Mouse (Mus musculus) 3T3-L1 (cell line): ENCODE results near the gene Smg6.

ENCODE experiments used
- DNase-seq: peaks from one replicate; pipeline ENCODE4 v3.0.0-alpha.2; 2015; ENCODE audit warnings: low read depth, low spot score

The Smg6 gene

GRCm38 (mm10) chr11:75147106-75147845 lies 221.7 kb downstream of the Smg6 start:
- peak; percentile 97 for DNase-seq

- DNase-seq, result peak; percentile 74
Measured at GRCm38 (mm10) chr11:75147846-75148168, 222.2 kb downstream of the Smg6 start.

- DNase-seq, result no peak
Measured at GRCm38 (mm10) chr11:75148332-75149035, 222.9 kb downstream of the Smg6 start.

- DNase-seq, result no peak
Measured at GRCm38 (mm10) chr11:75150346-75150745, 224.7 kb downstream of the Smg6 start.

- no peak for DNase-seq
Measured at GRCm38 (mm10) chr11:75152603-75153557, 227.3 kb downstream of the Smg6 start.

- DNase-seq, result no peak
Measured at GRCm38 (mm10) chr11:75154053-75154585, 228.5 kb downstream of the Smg6 start.

- DNase-seq, result peak; percentile 25
Measured at GRCm38 (mm10) chr11:75155985-75156384, 230.4 kb downstream of the Smg6 start.

- no peak for DNase-seq
Measured at GRCm38 (mm10) chr11:75156416-75156815, 230.8 kb downstream of the Smg6 start.

GRCm38 (mm10) chr11:75157037-75157436 lies 231.4 kb downstream of the Smg6 start:
- peak; percentile 27 for DNase-seq

GRCm38 (mm10) chr11:75157901-75158300 lies 232.3 kb downstream of the Smg6 start:
- no peak for DNase-seq

GRCm38 (mm10) chr11:75158432-75158831 lies 232.8 kb downstream of the Smg6 start:
- DNase-seq, result no peak

GRCm38 (mm10) chr11:75159564-75159963 lies 233.9 kb downstream of the Smg6 start:
- DNase-seq, result no peak

- no peak for DNase-seq
Measured at GRCm38 (mm10) chr11:75160954-75161353, 235.3 kb downstream of the Smg6 start.

GRCm38 (mm10) chr11:75161417-75162008 lies 235.9 kb downstream of the Smg6 start:
- DNase-seq, result no peak

- no peak for DNase-seq
Measured at GRCm38 (mm10) chr11:75162591-75163080, 237.0 kb downstream of the Smg6 start.

GRCm38 (mm10) chr11:75163379-75163778 lies 237.8 kb downstream of the Smg6 start:
- no peak for DNase-seq

GRCm38 (mm10) chr11:75164051-75164450 lies 238.4 kb downstream of the Smg6 start:
- DNase-seq, result no peak

GRCm38 (mm10) chr11:75164750-75165149 lies 239.1 kb downstream of the Smg6 start:
- DNase-seq, result no peak

GRCm38 (mm10) chr11:75165441-75166192 lies 240.0 kb downstream of the Smg6 start:
- no peak for DNase-seq

GRCm38 (mm10) chr11:75166193-75166842 lies 240.7 kb downstream of the Smg6 start:
- no peak for DNase-seq
